Mouse (Mus musculus) layer of hippocampus, postnatal 25 days (tissue): ENCODE results near the gene Lasp1. TPM values are rescaled to one million over a fixed set of nuclear protein-coding genes. Genes with fewer than 3 reads are reported as not detected.

ENCODE experiments used
- DNase-seq, 2 experiments: peaks; one replicate each; pipeline ENCODE4 v3.0.0; 2022; ENCODE audit warnings: mixed read lengths in 2 of 2, low spot score in 1 of 2; ENCODE audit errors: extremely low spot score in 1 of 2
- total RNA-seq, 2 experiments: library from RNA; stranded (reverse); gene quantifications; 2 replicates each; pipeline ENCODE4 v1.2.3; 2021

Lasp1 gene
- total RNA-seq, 2 experiments from 2014 or later, result 102 to 114 TPM

DNA sequence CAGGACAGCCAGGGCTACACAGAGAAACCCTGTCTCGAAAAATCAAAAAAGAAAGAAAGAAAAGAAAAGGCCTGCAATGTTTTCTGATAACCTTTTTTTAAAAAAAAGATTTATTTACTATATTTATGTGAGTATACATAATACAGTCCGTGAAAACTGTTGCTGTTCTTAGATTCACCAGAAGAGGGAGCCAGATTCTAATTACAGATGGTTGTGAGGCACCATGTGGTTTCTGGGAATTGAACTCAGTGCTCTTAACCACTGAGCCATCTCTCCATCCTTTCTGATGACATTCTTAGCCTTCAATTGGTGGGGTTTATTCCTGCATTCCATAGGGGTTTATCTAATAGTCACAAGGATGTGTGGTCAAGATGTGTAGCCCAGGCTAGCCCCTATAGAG is 5.6 kb upstream of the Lasp1 start:
- no peak for DNase-seq

DNA sequence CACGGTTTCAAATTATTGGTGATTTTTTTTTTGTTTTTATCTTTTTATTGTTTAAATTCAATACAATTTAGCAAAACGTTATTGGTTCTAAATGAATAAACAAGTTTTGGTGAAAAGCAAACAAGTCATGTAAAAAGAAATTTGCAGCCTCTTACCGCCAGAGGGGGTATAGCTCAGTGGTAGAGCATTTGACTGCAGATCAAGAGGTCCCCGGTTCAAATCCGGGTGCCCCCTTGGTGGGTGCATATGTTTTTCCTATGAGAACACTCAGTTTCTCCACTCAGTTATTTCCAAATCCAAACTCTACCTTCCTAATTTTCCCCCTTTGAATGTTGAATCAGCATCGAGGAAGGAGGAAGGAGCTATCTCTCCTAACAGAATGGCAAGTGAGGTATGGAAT is 1.9 kb upstream of the Lasp1 start:
- peak; percentile 70 to 84 for DNase-seq

DNA sequence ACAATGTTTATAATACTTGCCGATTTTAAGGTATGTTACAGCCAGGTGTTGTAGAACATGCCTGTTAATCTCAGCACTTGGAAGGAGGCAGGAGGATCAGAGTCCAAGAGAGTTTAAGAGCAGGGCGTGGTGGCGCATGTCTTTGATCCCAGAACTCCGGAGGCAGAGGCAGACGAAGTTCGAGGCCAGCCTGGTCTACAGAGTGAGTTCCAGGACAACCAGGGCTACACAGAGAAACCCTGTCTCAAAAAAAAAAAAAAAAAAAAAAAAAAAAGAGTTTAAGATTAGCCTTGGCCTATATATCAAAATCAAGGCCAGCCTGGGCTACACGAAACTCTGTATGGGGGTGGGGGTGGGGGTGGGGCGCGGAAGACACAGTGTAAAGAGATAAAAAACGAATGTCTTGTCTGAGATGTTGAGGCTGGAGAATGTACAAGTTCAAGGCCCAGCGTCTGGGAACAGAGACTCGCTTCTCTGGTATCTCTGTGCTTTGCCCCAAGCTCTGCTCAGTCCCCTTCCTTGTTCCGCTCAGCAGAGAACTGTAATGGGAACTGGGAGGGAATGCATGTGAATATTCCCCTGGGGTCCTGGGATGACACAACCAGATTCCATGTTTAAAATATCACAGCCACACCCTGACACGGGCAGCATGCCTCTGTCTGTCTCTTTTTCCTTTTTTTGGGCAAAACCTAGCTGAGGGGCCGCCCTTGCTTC is 1.3 kb upstream of the Lasp1 start:
- no peak for DNase-seq

DNA sequence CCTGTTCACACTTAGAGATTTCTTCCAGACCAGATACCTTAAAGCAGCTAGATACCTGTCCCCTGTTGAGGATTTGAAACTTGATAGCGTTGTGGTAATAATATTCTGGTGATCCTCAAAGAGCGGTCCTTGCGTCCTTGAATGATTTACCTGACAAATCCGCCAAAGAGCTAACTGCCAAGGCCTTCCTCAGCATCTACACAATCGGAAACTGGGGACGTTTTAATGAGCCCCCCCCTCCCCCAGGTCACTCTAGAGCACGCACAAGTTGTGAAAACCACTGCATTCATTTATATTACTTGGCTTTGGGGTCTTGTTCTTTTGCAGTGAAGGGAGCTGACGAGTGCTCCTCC is 741 bp upstream of the Lasp1 start:
- DNase-seq, result no peak

DNA sequence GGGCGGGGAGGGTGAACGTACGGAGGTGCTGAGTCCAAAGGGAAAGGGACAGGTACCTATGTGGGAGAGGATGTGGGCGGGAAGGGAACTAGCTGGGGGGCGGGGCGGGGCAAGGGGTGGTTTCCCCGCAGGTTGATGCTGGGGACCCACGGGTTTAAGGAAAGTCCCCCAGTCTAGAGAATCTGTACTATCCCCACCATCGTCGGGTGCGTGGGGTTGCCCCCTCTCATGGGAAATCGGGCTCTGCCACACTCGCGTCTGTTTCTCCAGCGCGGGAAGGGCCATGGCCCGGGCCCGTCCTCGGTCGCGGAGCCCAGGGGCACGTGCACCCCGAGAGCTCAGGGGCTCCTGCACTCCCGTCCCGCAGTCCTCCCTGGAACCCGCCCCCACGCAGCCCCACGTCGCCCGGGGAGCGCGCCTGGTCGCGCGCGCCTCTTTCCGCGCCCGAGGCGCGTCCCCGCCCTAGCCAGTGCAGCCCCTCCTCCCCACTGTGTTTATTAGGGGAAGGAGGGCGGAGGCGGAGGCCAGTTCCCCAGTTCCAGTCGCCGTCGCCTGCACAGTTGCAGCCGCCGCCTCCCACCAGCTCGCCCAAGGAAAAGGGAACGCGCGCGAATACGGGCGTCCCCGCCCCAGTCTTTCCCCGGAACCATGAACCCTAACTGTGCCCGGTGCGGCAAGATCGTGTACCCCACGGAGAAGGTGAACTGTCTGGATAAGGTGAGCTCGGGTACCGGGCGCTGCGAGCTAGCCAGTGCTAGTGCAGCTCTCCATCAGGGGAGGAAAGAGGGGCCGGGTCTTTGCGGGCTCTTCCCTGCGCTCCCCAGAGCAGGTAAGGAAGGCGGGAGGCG is 570 bp downstream of the Lasp1 start:
- DNase-seq, result peak; percentile 75 to 86

DNA sequence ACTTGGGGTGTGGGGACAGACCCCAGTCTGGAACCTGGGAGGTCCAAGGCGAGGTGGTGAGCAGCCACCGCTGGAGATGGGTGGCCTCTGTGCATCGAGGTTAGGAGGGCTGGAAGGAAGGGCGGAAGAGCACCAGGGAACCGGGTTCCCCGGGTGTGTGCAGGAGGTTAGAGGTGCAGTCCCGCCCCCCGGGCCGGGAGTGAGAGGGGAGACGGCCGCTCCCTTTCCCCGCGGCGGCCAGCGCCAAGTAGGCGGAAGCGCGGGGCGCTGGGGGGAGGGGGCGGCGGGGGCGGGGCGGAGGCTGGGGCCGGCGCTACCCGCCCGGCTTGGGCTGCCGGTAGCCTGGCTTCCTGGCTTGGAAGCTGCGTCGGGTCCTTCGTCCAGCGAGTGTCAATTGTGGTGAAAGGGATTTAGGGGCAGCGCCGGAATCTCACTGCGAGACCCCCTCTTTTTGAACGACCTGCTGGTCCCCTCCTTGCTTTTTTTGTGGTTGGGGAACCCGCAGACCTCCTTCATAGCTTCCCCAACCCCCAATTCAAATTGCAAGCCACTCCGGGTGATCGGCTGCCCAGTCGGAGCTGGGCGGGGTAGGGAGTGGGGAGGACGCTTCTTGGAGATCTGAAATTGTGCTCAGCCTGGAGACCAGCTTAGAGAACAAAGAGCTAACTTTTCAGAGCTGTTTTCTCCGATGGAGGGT is 1.3 kb downstream of the Lasp1 start:
- peak in 1 of 2 experiments; percentile 38 for DNase-seq

DNA sequence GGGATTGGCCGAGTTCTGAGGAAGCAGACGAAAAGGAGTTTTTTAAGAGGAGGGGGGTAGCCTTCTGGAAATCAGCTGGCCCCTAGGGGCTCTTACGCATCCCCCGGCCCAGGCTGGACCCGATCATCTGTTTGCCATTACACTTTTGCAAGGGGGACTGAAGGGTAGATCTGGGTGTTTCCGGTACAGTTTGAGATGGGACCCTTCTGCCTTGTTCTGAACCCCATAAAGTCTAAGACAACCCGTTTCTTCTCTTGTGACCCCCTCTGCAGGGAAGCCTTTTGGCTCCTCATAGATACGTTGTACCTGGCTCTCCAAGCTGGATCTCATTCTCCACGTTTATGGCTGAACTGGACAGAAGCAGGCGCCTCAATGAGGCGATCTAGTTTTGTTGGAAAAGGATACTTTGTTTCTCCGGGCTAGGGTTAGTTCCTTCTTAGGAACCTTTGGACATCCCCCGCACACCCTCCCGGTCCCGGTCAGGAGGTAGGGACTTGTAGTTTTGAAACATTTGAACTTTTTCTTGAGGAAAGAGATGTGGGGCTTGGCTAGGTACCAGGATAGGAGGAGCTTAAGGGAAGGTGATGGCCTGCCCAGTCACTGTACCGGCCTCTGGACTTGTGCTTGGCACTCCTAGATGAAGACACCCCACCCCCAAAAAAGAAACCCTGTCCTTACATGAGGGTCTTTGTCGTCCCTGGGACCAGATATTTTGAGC is 2.0 kb downstream of the Lasp1 start:
- no peak for DNase-seq

DNA sequence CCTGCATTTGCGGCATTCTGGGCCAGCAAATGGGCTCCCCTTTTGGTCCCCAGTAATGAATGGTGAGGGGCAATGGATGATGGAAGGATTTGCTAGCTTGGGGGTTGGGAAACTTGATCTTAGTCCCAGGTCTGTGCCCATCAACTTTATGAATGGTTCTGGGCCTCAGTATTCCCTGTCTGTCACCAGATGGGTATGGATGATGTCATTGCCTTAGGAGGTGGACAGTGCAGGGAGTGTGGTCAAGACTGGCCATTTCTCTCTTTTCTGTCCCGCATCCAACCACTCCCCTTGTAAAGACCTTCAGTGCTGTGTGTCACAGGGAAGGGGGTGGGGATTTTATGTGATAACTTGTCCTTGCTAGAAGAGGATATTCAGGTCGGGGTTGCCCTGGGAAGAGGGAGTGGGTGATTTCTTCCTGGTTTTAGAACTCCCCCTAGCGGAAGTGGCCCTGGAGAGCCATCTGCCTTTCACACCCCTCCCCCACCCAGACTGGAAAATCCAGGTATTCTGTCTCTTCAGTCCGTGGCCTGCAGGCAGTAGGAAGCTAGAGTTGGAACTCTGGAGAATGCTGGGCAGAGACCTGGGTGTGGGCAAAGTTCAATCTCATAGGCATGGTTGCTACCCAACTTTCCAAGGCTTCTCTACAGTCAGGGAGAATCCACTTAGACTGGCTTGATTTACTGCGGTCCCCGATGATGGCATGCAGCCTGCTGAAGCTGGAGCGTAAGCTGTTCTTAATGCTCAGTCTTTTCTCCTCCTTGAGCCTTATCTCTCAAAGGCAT is 2.8 kb downstream of the Lasp1 start:
- DNase-seq, result peak in 1 of 2 experiments; percentile 51

DNA sequence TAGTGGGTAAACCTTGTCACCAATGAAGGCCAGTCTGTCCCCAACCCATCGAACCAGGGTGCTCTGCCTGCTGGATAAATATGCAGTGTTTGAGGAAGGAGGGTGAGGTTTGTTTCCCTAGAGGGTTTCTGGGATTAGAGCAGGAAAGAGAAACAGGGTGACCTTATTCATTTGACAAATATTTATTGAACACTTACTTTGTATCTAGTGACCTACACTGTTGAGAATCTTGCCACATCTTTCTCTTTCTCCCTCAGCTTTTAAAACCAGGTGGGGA is 3.3 kb downstream of the Lasp1 start:
- DNase-seq, result no peak

DNA sequence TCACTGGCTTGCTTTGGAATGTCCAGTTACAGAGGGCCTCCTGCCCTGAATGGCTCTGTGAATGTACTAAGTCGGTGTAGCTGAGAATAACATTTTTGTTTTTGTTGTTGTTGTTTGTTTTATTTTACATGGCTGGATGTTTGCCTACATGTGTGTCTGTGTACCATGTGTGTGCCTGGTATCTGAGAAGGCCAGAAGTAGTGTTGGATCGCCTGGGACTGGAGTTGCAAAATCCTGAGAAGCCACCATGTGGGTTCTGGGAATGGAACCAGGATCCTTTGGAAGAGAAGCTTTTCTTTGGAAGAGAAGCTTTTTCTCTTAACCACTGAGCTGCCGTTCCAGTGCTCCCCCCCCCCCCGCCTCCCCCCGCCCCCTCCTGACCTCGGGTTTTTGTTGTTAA is 3.7 kb downstream of the Lasp1 start:
- DNase-seq, result no peak

DNA sequence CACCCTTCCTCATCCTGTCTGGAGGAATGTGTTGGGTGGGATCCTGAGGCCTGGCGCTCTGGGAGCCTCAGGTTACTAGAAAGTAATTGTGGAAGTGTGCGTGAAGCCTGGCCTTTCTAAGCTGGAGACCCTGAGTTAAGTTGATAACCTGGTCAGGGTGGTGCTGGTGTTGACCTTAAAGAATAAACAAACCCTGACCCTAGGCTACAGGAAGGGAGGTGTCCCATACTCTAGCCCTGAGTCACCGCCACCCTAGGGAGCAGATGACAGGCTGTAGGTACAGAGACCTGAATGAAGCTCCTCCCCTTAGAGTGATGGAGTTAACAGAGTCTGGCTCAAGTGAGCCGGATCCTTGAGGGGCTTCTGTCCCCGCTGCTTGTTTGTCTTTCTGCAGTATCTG is 5.0 kb downstream of the Lasp1 start:
- DNase-seq, result no peak

DNA sequence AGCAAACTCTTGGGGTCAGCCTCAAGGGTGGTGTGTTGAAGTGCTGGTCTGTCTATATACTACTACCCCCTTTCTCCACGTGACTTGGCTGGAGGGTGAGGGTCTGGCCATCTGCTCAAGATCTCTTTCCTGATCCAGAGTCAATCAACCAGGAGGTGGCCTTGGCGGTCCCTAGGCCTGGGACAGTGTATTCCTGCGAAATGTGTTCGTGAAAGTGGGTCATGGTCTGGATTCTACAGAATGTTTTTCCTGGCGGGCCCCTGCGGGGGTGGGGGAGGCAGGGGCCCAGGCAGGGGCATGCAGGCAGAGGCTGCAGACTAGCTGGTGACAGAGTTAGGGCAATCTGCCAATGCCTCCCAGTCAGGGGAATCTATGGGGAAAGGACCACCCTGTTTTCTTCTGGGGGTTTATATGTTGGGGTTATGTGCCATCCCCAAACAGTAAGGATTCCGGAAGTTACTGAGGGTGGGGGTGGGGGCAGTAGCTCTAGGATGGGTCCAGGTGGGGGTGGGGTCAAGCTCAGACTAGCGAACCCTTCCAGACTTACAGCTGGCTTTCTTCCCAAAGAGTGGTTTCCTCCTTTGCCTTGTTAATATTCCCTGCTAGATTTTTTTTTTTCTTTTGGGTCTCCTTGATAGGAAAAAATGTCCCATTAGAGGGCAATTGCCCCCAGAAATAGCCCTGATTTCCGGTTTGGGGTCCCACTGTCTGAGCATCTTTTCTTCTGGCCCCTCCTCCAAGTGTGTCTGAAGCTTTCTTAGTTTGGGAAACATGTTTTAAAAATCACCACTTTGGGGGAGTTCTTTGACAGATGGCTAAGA is 6.3 kb downstream of the Lasp1 start:
- DNase-seq, result no peak

DNA sequence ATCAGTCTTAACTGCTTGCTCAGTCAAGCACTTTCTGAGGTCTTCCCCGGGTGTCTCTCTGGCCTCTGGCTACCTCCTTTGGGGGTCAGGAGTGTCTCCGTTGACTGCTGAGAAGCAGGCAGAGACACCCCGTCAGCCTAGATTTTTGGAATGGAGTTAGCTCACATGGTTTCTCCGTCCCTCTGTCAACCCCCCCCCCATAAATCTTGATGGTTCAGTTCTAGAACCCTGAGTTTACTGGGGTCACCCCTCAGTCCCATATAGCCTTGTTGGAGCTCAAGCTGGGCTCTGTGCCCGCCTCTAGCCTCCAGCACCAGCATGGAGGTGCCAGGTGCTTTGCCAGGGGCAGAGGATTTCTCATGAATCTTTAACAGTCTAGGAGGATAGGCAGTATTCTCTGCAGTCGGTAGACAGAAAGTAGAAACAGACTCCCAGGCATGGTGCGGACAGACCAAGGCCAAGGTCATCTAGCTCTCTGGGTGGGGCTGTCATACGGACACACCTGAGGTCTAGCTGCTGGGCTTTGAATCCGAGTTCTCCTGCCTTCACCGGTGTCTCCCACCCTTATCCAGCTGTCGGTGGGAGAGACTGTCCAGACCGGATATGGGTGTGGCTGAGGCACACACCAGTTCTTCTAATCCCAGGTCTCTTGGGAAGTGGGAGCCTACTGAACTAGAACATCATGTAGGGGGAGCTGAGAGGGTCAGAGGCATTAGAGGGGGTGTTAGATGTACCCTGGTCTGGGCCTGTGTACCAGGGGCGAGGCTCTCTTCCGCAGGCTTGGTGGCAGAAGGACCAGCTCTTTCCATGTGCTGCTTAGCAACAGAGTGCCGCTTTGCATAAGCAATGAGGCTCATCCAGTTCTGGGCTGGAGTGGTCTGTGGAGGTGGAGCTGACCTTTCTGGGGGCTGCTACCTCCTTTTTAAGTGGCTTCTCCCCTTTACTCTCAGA is 7.1 kb downstream of the Lasp1 start:
- DNase-seq, result no peak

DNA sequence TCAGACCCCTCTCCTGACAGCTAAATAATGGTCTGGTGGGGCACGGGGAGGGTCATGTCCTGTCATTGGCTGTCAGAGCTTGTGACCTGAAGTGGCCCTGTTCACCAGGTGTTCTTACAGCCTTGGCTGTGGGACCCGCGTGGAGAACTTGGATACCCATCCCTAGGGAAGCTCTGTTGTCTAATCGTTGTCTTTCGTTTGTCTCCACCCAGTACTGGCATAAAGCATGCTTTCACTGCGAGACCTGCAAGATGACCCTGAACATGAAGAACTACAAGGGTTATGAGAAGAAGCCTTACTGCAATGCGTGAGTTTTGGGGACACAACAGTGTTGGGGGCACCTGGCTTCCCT is 7.8 kb downstream of the Lasp1 start:
- DNase-seq, result no peak

DNA sequence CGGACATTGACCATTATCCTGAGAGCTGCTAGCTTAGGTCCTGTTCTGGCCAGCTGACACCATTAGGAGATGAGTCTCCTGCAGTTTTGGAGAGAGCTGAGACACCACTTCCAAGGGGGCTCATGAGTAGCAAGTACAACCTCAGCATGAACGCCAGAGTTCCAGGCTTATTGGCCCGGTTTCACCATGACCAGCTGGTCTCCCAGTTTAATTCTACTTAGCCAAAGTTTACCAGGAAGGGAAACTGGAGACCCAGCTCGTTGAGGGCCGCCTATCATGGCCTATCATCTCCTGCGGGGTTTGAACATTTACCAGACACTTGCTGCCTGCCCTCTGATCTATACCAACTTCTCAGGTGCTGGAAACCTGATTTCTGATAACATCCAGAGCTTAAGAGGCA is 8.8 kb downstream of the Lasp1 start:
- no peak for DNase-seq

DNA sequence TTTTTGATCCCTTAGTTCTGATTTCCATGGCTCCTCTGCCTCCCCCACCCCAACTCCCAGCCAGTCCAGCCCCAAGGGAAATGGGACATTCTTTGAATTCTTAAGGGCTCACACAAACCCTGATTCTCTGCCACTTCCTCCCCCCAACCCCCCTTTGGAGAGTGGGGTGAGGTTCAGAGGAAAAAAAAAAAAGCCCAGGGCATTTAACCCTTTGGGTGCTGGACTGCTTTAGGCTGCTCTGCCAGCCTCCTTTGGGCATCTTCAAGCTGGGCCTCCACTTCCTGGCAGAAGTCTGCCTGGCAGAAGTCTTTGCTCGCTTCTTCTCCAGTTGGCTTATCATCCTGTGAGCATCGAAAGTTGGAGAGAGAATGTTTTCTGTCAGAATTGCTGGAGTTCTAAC is 9.3 kb downstream of the Lasp1 start:
- DNase-seq, result no peak

DNA sequence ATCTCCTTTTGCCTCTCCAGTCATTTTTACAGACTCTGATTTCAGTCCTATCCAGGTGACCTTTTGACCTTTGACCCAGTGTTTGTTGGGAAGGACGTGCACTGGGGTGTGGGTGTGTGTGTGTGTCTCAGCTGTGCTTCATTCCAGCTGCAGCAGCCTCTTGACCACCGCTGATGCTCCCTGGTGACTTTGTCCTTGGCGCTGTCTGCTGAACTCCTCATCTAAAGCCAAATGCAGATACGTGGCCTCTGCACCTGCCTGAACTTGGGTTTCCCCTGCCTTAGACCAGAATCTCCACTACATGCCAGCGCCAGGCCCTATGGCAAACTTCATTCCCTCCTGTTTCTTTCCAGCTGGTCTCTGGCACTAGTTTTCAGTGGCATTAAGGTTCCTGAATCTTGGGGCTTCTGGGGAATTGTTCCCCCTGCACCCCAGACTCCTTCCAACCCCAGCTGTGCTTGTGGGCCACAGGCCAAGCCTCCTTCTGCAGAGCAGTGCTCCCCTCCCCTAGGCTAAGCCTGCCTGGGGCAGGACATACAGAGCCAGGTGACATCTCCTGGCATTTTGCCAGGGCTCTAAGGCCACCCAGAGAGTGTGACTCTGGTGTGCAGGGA is 9.9 kb downstream of the Lasp1 start:
- no peak for DNase-seq
